Mouse (Mus musculus): ENCODE data around the gene Wdr5.

The Wdr5 gene

DNA sequence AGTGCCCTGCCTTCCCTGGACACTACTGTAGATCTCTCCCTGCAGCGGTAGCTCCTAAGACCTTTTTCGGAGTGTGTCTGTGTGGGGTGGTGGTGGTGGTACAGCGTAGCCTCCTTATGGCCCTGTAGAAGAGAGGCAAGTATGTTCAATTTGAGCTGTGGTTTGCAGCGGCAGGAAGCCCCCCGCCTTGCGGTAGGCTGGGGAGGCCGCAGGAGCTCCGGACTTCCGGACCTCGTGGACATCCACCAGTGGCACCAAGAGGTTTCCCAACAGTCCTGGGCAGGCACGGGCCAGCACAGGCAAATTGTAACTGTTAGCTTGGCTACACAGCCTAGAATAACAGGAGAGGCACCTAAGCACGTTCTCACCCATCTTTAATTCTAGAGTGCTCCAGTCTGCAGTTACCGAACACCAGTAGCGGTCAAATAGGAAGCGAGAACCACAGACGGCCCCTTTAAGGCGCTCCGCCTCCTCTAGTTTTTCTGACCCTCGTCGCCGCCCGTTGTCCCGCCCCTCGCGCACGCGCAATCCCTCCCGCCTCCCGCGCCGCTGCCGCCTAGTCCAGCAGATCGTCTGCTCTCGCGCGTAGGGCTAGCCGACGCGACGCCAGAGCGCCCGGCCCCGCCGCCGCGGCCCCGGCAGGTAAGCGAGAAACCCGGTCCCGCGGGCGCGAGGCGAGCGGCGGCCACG, at the start of gene Wdr5:
Wdr5 (plus strand) TSS at position 519 of the 690 bp plus-strand sequence.
- DNase-seq (ENCODE audit: low spot score): peak; percentile 73

GRCm38 (mm10) chr2:27469292-27469990, 45.5 kb upstream of the Wdr5 start:
- no peak for DNase-seq (ENCODE audit: low spot score)

GRCm38 (mm10) chr2:27469991-27470355, 45.0 kb upstream of the Wdr5 start:
- no peak for DNase-seq (ENCODE audit: low spot score)

DNA sequence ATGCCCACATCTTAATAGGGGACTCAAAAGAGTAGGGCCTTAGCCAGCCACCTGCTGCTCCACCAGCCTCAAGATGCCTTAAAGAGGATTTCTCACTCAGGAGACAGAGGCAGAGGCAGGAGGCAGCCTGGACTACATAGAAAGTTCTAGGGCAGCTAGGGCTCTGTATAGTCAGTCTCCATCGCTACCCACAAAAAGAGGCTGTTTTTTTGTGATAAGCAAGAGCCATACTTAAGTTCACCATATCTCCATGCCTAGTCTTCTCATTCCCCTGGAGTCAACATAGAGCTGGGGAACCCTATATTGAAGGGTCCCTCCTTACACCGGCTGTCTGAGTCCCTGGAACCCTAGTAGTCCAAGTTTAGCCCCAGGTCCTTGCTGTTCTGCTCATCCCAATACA, 44.4 kb upstream of the Wdr5 start:
- DNase-seq (ENCODE audit: low spot score): no peak

DNA sequence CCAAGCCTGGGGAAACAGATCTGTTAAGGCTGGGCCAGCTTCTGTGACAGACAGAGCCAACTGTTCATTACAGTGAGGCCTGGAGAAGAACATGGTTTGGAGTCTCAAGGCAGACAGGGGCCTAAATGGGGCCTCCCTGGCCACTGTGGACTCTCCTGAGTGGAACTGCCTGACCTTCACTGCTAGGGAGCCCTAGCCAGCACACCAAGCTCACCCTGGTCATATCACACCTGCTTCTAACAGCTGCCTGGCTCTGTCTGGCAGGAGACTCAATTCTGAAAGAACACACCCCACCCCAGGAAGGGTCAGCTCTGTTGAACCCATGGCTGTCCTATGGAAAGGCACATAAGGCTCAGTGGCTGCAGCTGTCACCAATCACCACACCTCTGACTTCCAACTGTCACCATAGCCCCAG, 43.8 kb upstream of the Wdr5 start:
- DNase-seq (ENCODE audit: low spot score): no peak

- DNase-seq (ENCODE audit: low spot score): no peak
Observed at GRCm38 (mm10) chr2:27473061-27473765, 41.7 kb upstream of the Wdr5 start.

- DNase-seq (ENCODE audit: low spot score): no peak
Observed at GRCm38 (mm10) chr2:27473911-27474310, 41.0 kb upstream of the Wdr5 start.

DNA sequence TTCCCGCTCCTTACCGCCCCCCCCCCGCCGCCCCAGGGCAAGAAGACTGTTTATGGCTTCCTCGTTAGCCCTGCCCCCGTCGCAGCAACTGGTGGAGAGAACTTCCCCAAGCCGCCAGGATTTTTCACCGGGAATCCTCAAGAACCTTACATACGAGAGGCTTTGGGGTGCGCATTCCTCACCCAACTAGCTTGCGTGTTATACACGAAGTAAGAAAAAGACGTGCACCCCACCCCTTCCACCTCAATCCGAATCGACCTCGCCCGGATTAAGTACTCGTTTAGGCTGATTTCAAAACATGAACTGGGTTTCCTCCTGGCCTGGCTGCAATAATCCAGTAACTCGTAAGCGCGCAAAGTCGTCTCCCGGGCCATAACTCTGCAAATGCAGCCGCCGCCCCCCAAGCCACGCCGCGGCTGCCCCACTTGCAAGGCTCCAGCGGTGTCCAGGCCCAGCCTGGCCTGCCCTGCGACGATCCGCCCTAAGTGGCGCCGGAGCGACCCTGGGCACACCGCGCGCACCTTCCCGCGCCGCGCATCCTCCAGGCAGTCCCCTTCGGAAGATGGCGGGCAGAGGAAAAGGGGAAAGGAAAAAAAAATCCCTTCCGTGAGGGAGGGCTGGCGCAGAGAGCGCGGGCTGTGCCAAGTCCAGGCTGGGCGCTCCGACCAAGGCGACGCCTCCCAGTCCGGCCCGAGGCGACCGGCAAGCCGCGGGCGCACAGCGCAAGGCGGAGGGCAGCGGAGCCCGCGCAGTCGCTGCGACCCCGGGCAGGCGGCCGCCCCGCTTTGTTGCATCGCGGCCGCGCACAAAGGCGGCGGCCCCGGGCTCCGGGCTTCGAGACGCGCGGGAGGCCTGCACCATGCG, 40.1 kb upstream of the Wdr5 start:
- DNase-seq (ENCODE audit: low spot score): no peak

DNA sequence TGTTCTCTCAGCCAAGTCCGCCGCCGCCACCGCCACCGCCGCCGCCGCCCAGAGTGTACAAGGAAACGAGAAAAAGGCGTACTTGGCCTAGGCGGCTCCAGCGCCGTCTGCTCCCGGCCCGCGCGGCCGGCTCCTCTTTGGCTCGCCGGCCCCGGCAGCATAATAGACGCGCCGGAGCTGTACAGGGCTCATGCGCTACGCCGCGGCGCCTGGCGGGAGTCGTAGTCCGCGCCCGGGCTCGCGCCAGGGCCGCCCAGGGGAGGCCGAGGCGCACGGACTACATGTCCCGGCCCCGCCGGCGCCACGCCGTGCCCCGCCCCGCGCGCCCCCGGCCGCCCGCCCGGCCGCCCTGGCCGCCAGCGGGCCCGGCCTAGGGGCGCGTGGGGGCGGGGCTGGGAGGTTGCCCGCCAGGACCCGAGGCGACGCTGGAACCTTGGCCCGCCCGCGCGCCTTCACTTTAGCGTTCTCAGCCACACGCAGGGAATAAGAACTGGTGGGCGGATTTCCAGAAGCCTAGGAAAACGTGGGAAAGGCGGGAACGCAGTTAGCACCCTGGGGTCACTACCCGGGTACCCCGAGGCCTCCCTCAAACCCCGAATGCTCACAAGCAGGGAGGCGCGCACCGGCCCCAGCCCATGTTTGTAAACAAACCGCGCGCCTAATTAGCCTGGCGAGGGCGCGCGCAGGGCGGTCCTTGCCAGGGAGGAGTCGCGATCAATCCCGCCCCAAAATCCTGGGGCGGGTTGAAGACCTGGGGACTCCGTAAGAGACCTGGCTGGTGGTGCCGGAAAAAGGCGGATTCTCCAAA, 39.3 kb upstream of the Wdr5 start:
- DNase-seq (ENCODE audit: low spot score): peak; percentile 80

GRCm38 (mm10) chr2:27476303-27477192, 38.4 kb upstream of the Wdr5 start:
- no peak for DNase-seq (ENCODE audit: low spot score)

GRCm38 (mm10) chr2:27479821-27480220, 35.1 kb upstream of the Wdr5 start:
- no peak for DNase-seq (ENCODE audit: low spot score)

- DNase-seq (ENCODE audit: low spot score): no peak
Observed at GRCm38 (mm10) chr2:27480367-27480766, 34.6 kb upstream of the Wdr5 start.

- DNase-seq (ENCODE audit: low spot score): no peak
Observed at GRCm38 (mm10) chr2:27482265-27482861, 32.6 kb upstream of the Wdr5 start.

DNA sequence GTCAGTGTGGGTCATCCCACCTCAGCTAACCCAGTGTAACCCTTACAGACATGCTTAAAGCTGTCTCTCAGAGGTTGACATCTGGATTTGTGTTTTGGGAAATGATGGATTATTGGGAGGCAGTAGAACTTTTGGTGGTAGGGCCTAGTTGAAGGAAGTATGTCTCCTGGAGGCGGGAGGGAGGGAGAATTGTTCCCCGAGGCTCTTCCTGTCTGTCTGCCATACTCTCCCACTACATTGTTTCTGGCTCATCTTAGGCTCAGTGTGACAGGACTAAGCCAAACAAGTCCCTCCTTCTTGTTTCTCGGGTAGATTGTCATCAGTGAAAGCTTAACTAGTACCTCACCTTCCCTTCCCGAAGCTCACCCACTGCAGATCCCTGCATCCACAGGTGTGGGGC, 28.2 kb upstream of the Wdr5 start:
- DNase-seq (ENCODE audit: low spot score): no peak

DNA sequence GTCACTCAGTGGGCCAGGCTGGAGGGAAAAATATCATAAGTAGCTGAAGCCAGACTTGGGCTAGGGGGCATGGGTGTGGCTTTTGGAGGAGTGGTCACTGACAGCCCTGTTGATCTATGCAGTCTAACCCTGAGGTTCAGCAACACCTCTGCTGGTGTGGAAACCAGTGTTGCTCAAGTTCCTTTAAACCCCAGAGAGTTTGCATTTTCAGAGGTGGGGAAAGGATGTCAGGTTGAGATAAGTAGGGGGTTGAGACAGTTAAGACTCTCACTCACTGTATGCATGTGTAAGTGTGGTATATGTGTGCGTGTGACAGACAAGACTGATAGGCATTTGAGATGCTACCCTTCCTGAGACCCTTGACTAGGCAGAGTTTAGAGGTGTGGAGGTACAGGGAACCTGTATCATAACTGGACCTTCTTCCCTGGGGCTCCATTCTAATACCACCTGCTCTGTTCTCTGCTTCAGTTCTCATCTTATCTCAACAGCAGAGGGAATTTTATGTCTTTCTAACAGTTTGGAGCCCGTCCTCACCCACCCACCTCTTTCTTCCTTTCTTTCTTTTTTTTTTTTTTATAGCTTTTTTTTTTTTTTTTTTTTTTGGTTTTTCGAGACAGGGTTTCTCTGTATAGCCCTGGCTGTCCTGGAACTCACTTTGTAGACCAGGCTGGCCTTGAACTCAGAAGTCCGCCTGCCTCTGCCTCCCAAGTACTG, 27.5 kb upstream of the Wdr5 start:
- DNase-seq (ENCODE audit: low spot score): no peak

GRCm38 (mm10) chr2:27488362-27488761, 26.6 kb upstream of the Wdr5 start:
- DNase-seq (ENCODE audit: low spot score): no peak

GRCm38 (mm10) chr2:27490939-27491338, 24.0 kb upstream of the Wdr5 start:
- DNase-seq (ENCODE audit: low spot score): no peak

- DNase-seq (ENCODE audit: low spot score): no peak
Observed at GRCm38 (mm10) chr2:27493971-27494370, 21.0 kb upstream of the Wdr5 start.

DNA sequence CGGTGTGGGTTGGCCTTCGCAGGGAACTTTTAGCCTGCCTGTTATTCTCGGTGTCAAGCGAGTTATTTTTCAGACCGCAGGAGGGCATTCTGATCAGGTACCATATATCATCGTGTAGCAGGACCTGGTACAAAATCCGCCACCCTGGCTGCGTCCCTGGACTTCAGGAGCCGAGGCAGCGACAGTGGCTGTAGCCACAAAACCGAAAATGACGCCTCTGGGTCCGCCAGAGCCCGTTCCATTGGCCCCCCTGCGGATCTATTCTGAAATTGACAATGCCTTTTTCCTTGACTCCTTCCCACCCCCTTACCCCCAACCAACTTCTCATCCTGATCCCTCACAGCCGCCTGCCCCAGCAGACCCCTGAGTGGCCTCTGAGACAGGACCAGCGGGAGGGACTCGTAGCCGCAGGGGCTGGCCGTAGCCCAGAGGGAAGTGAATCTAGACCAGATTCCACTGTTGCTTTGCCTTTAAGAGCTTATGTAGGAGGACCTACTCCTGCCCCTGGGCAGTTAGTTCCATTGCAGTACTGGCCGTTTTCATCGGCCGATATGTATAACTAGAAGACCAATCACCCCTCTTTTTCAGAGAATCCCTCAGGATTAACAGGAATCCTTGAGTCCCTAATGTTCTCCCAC, 18.4 kb upstream of the Wdr5 start:
- no peak for DNase-seq (ENCODE audit: low spot score)

Data from layer of hippocampus, adult 9-10 months (tissue).